Mouse (Mus musculus): ENCODE measurements at regions not wholly inside any gene's neighbourhood (a gene's known extent, or its start where the extent isn't known, plus 50 kb on each side); places are given as distances from the start of the nearest gene placed in this dataset.

DNA sequence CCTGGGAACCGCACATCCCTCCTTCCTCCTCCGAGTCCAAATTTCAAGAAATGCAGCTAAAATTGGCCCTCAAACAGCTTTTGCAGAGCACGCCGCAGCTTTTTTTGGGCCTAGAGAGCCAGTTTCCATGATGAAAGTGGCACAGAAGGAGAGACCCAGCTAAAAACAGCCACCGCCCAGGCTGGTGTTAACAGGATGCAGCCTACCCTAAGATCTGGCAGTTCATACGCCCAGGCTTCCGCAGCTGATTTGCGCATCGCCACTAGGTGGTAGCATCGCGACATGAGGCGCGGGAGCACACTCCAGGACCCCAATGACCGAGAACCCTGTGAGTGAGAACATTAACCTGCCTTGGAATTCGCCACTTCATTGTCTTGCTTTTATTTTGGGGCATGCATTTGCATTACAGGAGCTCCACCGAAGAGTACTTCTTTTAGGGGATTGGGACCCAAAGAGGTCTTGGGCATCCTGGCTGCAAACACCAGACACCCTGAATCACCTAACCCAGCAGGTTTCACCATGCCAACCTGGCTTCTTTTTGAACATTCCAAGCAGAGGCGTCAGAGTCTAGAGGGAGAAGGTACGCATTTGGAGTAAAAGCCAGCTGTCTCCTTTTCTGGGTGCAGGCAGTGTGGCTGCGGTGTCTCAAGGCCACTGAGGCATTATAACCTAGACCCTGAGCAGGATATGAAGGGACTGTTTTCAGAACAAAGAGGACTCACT, 179.6 kb downstream of the 1810013L24Rik start:
- Histone ChIP-seq H3K27ac (ENCODE audit: low read depth, low read length) (no peak overlapping the region), H3K9ac (replicated peaks; ENCODE audit: low read length, poor library complexity, severe bottlenecking) (no peak overlapping the region), H3K4me1 (ENCODE audit: insufficient read depth, low read length) (no peaks in the 10 kb centered on the region), H3K36me3 (ENCODE audit: insufficient read depth, low read length) (no peaks in the 10 kb centered on the region), H3K9me3 (ENCODE audit: low read length) (no peaks in the 10 kb centered on the region), H3K4me2 (ENCODE audit: low read depth, low read length, poor library complexity, severe bottlenecking) (no peak overlapping the region), H3K27me3 (ENCODE audit: insufficient read depth, low read length) (no peaks in the 10 kb centered on the region), H3K4me3 (ENCODE audit: low read depth, low read length) (no peak overlapping the region)
- 20% methylated on average over 19 of the region's 19 CpGs for WGBS
- DNase-seq (ENCODE audit: low spot score) (peak; percentile 89), ATAC-seq (ENCODE audit: low FRiP score) (peak; percentile 84; the same call in 1 of the 2 replicates)
- peak; percentile 99 for TF ChIP-seq CTCF (IDR thresholded peaks at IDR 0.05)

- H3K36me3 ChIP-seq (ENCODE audit: insufficient read depth, low read length): no peaks in the 10 kb centered on the region
- H3K9ac ChIP-seq (replicated peaks; ENCODE audit: low read length, poor library complexity, severe bottlenecking): no peak overlapping the region
- no peaks in the 10 kb centered on the region for H3K27me3 ChIP-seq (ENCODE audit: insufficient read depth, low read length)
- H3K9me3 ChIP-seq (ENCODE audit: low read length): no peaks in the 10 kb centered on the region
- H3K4me3 ChIP-seq (ENCODE audit: low read depth, low read length): no peak overlapping the region
- no peak for TF ChIP-seq CTCF (IDR thresholded peaks at IDR 0.05)
- H3K27ac ChIP-seq (ENCODE audit: low read depth, low read length): no peak overlapping the region
- 79% methylated on average over 1 of the region's 1 CpGs for WGBS
- DNase-seq (ENCODE audit: low spot score) (no peak), ATAC-seq (ENCODE audit: low FRiP score) (no peak)
- H3K4me1 ChIP-seq (ENCODE audit: insufficient read depth, low read length): no peaks in the 10 kb centered on the region
- no peak overlapping the region for H3K4me2 ChIP-seq (ENCODE audit: low read depth, low read length, poor library complexity, severe bottlenecking)
Observed at GRCm38 (mm10) chr16:9011077-9011476, 181.2 kb downstream of the 1810013L24Rik start.

- Histone ChIP-seq H3K4me3 (ENCODE audit: low read depth, low read length) (no peak overlapping the region), H3K36me3 (ENCODE audit: insufficient read depth, low read length) (no peaks in the 10 kb centered on the region), H3K4me2 (ENCODE audit: low read depth, low read length, poor library complexity, severe bottlenecking) (no peak overlapping the region), H3K4me1 (ENCODE audit: insufficient read depth, low read length) (no peaks in the 10 kb centered on the region), H3K27me3 (ENCODE audit: insufficient read depth, low read length) (no peaks in the 10 kb centered on the region), H3K27ac (ENCODE audit: low read depth, low read length) (no peak overlapping the region), H3K9me3 (ENCODE audit: low read length) (no peaks in the 10 kb centered on the region), H3K9ac (replicated peaks; ENCODE audit: low read length, poor library complexity, severe bottlenecking) (no peak overlapping the region)
- 72% methylated on average over 4 of the region's 4 CpGs for WGBS
- no peak for TF ChIP-seq CTCF (IDR thresholded peaks at IDR 0.05)
- DNase-seq (ENCODE audit: low spot score) (no peak), ATAC-seq (ENCODE audit: low FRiP score) (no peak)
Observed at GRCm38 (mm10) chr16:9011691-9012090, 181.8 kb downstream of the 1810013L24Rik start.

DNA sequence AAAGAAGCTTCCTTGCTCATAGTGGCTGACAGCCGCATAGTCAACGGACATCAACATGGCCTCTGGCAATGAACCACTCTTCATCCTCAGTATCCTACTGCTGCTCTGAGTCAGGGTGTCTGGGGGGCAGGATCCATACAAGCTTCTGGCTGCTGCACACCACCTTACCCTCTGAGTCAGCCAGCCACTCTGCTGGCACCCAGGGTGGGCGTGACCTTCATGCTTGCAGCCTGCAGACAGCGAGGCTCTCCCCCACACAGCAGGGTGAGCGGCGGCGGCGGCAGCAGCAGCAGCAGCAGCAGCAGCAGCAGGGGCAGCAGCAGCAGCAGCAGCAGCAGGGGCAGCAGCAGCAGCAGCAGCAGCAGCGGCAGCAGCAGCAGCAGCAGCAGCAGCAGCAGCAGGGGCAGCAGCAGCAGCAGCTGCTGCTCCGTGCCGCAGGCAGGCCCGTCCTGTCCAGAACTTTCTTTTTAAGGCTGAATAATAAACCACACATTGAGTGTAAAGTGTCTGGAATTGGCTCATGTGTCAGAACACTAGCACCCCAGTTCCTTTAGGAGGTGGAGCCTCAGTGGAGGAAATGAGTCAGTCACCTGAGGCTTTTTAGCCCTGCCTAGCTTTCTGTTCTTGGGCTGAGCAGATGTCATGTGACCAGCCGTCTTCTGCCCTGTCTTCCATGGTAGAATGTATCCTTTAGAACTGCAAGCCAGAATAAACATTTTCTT, 186.3 kb downstream of the 1810013L24Rik start:
- 84% methylated on average over 13 of the region's 13 CpGs for WGBS
- Histone ChIP-seq H3K27ac (ENCODE audit: low read depth, low read length) (no peak overlapping the region), H3K4me3 (ENCODE audit: low read depth, low read length) (no peak overlapping the region), H3K9ac (replicated peaks; ENCODE audit: low read length, poor library complexity, severe bottlenecking) (no peak overlapping the region), H3K4me1 (ENCODE audit: insufficient read depth, low read length) (no peaks in the 10 kb centered on the region), H3K9me3 (ENCODE audit: low read length) (no peaks in the 10 kb centered on the region), H3K27me3 (ENCODE audit: insufficient read depth, low read length) (no peaks in the 10 kb centered on the region), H3K4me2 (ENCODE audit: low read depth, low read length, poor library complexity, severe bottlenecking) (no peak overlapping the region), H3K36me3 (ENCODE audit: insufficient read depth, low read length) (no peaks in the 10 kb centered on the region)
- no peak for DNase-seq (ENCODE audit: low spot score)
- no peak for TF ChIP-seq CTCF (IDR thresholded peaks at IDR 0.05)
- no peak for ATAC-seq (ENCODE audit: low FRiP score)

- H3K4me3 ChIP-seq (ENCODE audit: low read depth, low read length): no peak overlapping the region
Observed at GRCm38 (mm10) chr16:9016762-9017086, 186.8 kb downstream of the 1810013L24Rik start.

DNA sequence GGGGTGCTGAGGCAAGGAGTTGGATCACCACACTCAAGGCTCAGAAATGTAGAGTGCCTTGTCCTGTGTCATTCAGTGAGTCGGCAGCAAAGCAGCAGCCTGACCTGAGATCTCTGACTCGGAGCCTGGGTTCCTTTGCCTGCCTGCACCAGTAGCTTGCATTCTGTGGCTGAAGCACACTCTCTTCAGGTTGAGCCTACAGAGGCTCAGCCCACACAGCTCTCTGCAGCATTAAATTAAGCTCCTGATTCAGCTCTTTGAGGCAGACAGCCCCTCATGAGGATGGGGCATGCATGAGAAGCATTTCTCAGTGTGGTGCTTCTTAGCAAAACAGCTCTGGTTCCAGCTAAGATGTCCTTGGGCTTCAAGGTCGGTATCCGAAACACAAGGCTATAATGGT, 200.8 kb downstream of the 1810013L24Rik start:
- 79% methylated on average over 4 of the region's 4 CpGs for WGBS
- Histone ChIP-seq H3K9ac (replicated peaks; ENCODE audit: low read length, poor library complexity, severe bottlenecking) (no peak overlapping the region), H3K27me3 (ENCODE audit: insufficient read depth, low read length) (no peaks in the 10 kb centered on the region), H3K36me3 (ENCODE audit: insufficient read depth, low read length) (no peaks in the 10 kb centered on the region), H3K27ac (ENCODE audit: low read depth, low read length) (no peak overlapping the region), H3K4me3 (ENCODE audit: low read depth, low read length) (no peak overlapping the region), H3K9me3 (ENCODE audit: low read length) (no peaks in the 10 kb centered on the region), H3K4me2 (ENCODE audit: low read depth, low read length, poor library complexity, severe bottlenecking) (no peak overlapping the region), H3K4me1 (ENCODE audit: insufficient read depth, low read length) (no peaks in the 10 kb centered on the region)
- TF ChIP-seq CTCF (IDR thresholded peaks at IDR 0.05): no peak
- ATAC-seq (ENCODE audit: low FRiP score): no peak
- peak; percentile 14 for DNase-seq (ENCODE audit: low spot score)

More at GRCm38 (mm10) chr16:9016762-9017086, 186.8 kb downstream of the 1810013L24Rik start:
- no peak for TF ChIP-seq CTCF (IDR thresholded peaks at IDR 0.05)
- Histone ChIP-seq H3K27me3 (ENCODE audit: insufficient read depth, low read length) (no peaks in the 10 kb centered on the region), H3K4me2 (ENCODE audit: low read depth, low read length, poor library complexity, severe bottlenecking) (no peak overlapping the region), H3K9ac (replicated peaks; ENCODE audit: low read length, poor library complexity, severe bottlenecking) (no peak overlapping the region), H3K9me3 (ENCODE audit: low read length) (no peaks in the 10 kb centered on the region), H3K36me3 (ENCODE audit: insufficient read depth, low read length) (no peaks in the 10 kb centered on the region), H3K27ac (ENCODE audit: low read depth, low read length) (no peak overlapping the region), H3K4me1 (ENCODE audit: insufficient read depth, low read length) (no peaks in the 10 kb centered on the region)
- DNase-seq (ENCODE audit: low spot score) (no peak), ATAC-seq (ENCODE audit: low FRiP score) (no peak)
- WGBS: 90% methylated on average over 7 of the region's 7 CpGs

Data from midbrain, postnatal 0 days (tissue).